Mouse (Mus musculus): ENCODE measurements around the gene Fam57b. TPM values are rescaled to one million over a fixed set of nuclear protein-coding genes. Genes with fewer than 3 reads are reported as not detected.
"Not testable (repeated sequence)": the region's sequence is repeated elsewhere in the genome, so short reads cannot be mapped to it uniquely, and the experiment has no call there.

Gene Fam57b
- total RNA-seq, 2 experiments from 2014 or later = 16.7 to 18.0 TPM

DNA sequence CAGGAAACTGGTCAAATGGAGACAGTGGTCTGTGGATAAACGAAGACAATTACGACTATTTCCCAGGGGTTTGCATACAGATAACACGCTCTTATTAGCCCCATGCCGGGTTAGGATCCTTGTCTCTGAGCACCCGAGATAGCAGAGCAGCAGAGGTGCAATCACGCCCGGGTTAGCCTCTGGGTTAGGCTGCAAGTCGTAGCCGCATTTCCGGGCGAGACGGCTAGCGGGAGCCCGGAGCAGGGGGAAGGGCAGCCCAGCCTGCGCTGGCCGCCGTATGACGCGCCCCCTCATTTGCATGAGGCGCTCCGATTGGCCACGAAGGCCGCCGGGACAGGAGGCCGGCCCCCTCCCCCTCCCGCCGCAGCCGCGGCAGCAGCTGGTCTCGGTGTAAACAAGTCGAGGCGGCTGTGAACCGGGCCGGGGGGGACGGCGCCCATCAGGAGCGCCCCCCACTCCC lies 20.8 kb upstream of the Fam57b start, which contains the start of gene Ypel3:
Gene Ypel3 (plus strand): TSS at position 358 of the 460 bp plus-strand sequence.
- DNase-seq (ENCODE audit: low spot score in 2 of 2) = peak; percentile 89 to 90

DNA sequence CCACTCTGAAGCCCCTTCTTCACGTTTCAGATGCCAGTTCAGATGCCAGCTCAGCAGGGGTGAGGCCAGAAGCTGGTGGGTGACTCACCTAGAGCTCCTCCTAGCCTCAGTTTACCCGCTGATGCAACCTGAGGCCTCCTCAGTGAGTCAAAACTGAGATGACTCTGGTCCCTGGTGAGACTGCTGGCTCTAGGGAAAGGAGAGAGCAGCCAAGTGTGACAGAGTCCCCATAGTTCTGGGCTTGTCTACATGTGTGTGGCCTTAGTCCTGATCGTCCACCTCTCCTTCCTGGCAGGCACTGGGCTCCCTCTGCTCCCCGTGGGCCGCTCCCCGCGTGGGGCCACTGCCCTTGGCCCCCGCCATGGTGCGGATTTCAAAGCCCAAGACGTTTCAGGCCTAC lies 20.0 kb upstream of the Fam57b start:
- DNase-seq (ENCODE audit: low spot score in 2 of 2) = no peak

DNA sequence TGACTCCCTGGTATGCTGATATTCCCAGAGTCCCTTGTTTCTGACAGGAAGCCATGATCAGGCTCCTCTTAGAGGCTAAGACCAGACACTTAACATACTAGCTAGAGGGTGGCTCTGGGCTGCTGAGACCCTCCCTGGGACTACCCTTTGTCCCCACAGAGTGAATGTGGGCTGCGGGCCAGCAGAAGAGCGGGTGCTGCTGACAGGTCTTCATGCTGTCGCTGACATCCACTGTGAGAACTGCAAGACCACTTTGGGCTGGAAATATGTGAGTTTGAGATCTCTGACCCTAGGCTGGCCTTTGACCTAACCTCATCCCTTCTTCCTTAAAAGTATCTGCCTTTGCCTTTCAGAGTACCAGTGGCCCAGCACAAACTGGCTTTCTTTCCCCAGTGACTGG lies 19.3 kb upstream of the Fam57b start:
- no peak for DNase-seq (ENCODE audit: low spot score in 2 of 2)

DNA sequence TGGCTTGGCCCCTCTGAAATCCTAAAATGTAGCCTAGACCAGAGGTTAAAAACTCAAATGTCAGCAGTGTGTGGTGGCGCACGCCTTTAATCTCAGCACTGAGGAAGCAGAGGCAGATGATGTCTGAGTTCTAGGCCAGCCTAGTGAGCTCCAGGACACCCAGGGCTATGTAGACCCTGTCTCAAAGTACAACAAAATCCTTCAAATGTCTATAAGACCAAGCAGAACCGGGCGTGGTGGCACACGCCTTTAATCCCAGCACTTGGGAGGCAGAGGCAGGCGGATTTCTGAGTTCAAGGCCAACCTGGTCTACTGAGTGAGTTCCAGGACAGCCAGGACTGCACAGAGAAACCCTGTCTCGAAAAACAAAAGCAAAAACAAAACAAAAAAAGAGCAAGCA lies 18.4 kb upstream of the Fam57b start:
- not testable (repeated sequence) for DNase-seq (ENCODE audit: low spot score in 2 of 2)

DNA sequence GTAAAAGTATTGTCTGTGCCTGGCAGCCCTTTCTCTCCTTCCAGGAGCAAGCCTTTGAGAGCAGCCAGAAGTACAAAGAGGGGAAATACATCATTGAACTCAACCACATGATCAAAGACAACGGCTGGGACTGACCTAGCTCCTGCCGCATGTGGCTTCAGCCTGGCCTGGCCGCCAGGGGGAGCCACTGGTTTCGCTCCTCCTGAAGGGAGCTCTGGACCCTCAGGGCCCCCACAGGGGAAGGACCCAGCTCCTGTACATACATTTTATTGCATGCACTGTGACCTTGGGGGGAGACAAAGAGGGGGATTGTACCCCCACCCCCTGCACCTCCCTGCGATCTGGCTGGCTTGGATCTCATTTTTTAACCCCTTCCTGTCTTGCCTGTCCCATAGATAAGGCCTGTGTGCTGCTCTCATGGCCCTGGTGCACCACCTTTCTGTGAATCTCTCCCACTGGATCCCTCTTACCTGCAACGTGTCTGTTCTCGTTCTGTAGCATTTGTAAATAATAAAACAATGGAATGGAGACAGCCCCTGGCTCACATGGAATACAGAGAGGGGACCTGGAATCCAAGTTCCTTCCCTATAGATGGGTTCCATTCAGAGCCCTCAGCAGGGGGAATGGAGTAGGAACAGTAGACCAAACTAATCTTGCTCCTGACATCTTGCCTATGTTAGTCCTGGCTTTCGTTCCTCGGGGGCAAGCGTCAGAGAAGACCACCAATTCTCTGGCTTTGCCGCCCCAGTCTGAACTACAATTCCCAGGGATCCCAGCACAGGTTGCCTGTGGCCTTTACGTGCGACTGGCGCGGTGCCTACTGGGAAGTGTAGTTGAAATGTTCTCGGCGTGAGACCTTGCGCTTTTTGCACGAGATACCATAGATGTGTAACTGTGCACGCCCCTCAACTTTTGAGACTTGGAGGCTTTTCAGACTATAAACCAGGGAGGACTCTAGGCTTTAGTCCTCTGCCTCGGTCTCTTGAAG lies 17.2 kb upstream of the Fam57b start:
- DNase-seq (ENCODE audit: low spot score in 2 of 2) = peak; percentile 74 to 76

DNA sequence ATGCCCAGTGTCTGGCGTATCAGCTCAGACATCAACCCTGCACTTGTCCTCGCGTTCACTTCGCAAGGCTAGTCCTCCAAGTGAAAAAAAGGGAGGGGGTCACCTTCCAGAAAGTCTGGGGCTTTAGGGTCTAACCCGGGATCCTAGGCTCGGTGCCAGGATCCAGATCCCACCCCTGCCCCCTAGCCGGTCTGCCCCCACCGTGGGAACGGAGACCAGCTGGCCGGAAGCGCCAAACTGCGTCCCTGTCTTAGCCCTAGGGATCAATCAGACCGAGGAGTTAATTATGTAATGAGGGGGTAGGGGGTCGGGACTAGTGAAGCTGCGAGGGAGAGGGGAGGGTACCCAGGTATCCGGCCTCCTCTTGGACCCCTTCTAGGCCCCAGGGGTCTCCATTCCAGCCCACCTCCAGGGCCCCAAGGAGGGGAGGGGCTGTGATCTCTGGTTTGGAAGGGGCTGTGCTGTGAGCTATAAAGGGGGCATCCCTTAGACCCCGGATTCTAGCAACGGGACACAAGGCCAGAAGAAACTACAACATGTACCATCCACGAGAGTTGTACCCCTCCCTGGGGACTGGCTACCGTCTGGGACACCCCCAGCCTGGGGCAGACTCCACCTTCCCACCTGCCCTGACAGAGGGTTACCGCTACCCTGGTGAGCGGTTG lies 16.4 kb upstream of the Fam57b start, which contains the start of gene Tbx6:
Gene Tbx6 (plus strand): TSS at position 513 of the 665 bp plus-strand sequence.
- DNase-seq (ENCODE audit: low spot score in 2 of 2) = no peak

DNA sequence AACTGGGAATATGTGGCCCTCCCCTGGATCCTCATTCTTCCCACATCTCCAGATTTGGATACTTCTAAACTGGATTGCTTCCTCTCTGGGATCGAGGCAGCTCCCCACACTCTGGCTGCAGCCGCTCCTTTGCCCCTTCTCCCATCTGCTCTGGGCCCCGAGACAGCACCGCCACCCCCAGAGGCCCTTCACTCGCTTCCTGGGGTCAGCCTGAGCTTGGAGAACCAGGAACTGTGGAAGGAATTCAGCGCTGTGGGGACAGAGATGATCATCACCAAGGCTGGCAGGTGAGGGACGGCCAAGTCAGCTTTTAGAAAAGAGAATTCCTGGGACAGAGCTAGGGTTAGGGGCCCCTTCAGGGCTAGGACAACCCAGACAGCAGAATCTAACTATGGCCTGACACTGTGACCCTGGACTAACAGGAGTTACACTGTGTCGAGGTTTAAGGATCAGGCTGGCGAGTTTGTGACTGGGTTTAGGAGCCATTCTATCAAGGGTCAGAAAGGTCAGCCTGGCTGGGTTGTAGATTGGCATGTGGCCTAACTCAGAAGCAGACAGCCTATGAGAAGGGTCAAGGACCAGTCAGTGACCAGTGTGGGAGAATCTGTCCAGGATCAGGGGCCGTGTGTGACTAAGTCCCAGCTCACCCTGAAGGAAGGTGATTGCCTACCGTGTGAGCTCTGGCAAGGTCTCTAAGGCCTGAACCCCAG lies 15.7 kb upstream of the Fam57b start:
- no peak for DNase-seq (ENCODE audit: low spot score in 2 of 2)

DNA sequence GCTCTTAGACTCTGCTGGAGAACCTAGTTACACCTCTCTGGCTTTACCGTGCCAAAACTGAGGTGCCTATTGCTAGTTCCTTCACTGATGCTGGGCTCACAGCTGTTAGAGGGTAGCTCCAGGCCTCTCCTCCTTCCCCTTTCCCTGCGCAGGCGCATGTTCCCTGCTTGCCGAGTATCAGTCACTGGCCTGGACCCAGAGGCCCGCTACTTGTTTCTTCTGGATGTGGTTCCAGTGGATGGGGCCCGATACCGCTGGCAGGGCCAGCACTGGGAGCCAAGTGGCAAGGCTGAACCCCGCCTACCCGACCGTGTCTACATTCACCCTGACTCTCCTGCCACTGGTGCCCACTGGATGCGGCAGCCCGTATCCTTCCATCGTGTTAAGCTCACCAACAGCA lies 14.8 kb upstream of the Fam57b start:
- no peak for DNase-seq (ENCODE audit: low spot score in 2 of 2)

DNA sequence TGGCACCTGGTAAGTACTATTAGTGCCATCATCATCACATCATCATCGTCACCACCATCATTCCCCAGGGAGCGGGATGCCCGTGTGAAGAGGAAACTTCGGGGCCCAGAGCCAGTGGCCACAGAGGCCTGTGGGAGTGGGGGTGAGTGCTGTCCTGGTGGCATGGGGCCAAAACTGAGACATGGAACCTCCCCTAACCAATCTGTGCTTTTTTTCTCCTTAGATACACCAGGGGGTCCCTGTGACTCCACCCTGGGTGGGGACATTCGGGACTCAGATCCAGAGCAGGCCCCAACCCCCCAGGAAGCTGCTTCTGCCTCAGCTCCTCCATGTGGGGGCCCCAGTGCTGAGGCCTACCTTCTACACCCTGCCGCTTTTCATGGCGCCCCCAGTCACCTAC lies 13.0 kb upstream of the Fam57b start:
- no peak for DNase-seq (ENCODE audit: low spot score in 2 of 2)

DNA sequence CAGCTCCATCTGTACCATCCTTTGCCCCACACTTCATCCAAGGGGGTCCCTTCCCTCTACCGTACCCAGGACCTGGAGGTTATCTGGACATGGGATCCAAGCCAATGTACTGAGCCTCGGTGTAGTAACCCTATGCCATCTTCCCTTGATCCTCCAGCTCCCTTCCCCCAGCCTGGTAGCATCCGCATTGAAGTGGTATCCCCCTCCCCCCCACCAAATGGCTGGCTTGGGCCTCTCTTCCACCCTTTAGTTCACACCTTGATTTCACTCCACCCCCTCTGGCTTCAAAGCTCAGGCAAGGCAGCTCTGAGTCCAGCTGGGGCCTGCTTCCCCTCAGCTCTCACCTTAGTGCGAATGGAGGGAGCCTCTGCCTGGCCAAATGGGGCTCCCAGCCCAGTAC lies 12.4 kb upstream of the Fam57b start:
- DNase-seq (ENCODE audit: low spot score in 2 of 2) = no peak

DNA sequence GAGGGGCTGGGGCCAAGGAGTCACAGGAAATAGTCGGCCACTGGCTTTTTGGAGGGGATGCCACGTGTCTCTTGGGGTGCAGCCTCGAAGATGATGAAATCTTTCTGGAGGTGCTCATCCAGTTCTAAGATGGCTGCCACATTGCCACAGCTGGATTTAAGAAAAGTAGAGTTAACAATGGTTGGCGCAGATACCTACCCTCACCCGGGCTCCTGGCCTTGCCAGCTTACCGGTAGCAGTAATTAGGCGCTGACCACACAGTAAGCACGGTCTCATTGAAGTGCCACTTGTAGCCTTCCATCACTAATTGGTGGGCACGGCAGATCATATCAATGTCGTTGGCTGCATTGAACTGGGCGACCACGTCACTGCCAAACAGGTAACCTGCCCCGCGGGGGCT lies 11.3 kb upstream of the Fam57b start:
- no peak for DNase-seq (ENCODE audit: low spot score in 2 of 2)

DNA sequence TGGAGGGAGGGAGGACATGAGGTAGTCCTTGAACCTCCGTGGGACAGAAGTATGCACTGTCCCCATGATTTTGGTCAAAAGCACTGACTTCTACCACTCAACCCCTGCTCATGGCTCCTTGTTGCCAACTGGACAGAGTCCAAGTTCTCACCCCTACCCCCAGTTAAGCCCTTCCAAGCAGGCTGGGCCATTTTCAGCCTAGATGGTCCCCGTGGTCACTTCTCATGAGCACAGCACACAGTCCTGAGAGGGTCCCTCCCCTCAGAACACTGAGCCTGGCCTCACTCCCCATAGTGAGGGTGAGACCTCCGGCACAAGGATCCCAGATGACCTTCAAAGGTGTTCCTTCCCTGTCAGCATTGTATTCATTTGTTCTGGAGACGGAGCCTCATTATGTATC lies 8.3 kb upstream of the Fam57b start:
- no peak for DNase-seq (ENCODE audit: low spot score in 2 of 2)

DNA sequence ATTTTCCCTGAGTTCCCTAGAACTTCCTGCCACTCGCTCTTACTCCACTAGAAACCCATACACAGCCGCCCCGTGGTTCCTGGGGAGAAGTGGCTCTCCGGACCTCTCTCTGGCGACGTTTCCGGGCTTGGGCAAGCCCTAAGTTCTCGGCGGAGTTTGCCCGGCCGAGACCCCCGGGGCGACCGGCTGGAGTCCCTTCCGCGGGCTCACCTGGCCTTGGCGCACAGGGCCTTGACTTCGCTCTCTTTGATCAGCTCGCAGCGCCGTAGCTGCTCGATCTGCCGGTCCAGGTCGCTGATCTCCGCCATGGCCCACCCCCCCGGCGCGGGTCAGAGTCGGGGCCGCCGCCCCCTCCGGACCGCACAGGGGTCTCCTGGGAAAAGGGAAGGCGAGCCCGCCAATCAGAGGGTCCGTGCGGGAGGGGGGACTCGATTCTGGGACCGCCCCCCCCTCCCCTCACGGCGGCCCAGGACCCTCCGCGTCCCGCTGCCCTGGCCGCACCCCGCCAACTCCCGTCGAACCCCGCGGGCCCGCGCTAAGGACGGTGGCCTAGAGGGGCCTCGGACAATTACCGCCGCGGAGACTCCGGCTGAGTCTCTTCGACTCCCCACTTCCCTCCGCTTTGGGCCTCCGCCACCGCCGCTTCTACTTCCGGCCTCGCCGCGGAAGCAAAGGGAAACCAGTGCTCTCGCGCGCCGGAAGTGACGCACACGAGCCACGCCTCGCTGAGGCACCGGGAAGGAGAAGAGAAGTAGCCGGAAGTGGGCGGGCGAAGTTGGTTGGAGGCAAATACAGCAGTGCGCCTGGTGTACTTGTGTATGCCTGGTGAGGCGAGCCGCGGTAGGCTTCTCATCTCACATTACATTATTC lies 5.4 kb upstream of the Fam57b start, which contains the start of gene Ppp4c:
Gene Ppp4c (minus strand): TSS at position 646 of the 870 bp plus-strand sequence.
- peak; percentile 86 to 93 for DNase-seq (ENCODE audit: low spot score in 2 of 2)

DNA sequence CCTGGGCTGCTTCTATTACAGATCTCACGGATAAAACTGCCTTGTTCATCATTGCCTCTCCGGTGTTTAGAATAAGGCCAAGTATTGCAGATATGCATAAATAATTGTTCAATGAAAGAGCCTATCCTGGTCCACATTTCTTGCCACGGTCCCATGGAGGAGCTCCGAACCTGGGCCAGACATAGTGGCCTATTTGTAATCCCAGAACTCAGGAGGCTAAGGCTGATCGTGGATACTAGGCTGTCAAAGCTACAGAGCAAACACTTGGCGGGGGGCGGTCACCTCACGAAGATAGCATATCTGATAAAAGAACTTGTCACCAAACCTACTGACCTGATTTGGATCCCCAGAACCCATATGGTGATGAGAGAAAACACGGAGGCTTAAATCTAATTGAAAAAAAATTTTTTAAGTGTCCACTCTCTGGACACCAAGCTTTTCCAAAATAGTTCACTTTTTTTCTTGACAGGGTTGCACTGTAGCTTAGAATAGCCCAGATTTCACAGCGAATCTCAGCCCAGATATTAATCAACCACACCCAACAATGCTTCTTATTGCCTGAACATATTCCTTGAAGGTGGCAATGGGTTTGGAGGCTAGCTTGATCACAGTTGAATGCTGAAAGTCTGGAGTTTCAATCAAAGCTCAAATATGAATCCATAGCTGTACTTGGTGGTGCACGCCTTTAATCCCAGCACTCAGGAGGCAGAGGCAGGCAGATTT lies 4.6 kb upstream of the Fam57b start:
- no peak for DNase-seq (ENCODE audit: low spot score in 2 of 2)

DNA sequence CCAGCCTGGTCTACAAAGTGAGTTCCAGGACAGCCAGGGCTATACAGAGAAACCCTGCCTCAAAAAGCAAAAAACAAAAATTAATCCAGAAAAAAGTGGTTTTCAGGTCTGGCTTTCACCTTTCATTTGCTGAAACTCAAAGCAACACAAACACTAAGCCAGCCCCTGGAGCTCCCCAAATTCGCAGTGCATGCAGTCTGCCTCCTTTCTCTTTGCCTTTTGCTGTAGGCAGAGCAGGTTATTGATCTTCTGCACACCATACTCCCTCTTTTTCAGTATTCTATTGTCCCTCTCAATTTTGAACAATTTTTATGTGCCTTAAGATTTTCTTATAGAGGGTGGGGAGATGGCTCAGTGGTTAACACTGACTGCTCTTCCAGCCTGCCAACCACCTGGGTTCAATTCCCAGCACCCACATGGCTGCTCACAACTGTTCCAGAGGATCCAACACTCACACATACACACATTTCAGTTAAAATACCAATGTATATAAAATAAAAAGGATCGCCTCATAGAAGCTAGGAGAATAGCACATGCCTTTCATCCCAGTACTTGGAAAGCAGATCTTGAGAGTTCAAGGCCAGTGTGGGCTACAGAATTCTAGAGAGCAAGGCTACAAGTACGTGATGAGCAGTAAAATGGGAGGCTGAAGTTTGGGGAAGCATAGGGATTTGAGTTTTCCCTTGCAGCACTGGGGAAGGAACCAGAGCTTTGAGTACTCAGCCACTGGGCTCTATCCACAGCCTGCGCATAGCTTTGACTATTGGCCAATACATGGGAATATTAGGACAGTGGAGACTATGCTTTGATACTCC lies 3.8 kb upstream of the Fam57b start:
- DNase-seq (ENCODE audit: low spot score in 2 of 2) = no peak

DNA sequence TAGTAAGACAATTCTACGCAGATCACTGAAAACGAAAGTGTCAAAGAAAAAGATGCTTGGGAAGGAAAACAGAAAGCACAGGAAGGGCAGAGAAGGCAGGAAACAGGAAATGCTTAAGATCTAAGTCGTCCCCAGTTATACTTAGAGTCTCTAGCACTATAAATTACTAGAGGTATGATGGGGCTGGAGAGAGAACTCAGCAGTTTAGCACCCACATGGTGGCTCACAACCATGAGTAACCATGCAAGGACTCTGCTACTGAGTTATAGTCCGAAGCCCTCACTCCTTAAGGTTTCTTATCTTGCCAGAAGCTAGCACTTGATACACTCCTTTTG lies 3.2 kb upstream of the Fam57b start:
- no peak for DNase-seq (ENCODE audit: low spot score in 2 of 2)

DNA sequence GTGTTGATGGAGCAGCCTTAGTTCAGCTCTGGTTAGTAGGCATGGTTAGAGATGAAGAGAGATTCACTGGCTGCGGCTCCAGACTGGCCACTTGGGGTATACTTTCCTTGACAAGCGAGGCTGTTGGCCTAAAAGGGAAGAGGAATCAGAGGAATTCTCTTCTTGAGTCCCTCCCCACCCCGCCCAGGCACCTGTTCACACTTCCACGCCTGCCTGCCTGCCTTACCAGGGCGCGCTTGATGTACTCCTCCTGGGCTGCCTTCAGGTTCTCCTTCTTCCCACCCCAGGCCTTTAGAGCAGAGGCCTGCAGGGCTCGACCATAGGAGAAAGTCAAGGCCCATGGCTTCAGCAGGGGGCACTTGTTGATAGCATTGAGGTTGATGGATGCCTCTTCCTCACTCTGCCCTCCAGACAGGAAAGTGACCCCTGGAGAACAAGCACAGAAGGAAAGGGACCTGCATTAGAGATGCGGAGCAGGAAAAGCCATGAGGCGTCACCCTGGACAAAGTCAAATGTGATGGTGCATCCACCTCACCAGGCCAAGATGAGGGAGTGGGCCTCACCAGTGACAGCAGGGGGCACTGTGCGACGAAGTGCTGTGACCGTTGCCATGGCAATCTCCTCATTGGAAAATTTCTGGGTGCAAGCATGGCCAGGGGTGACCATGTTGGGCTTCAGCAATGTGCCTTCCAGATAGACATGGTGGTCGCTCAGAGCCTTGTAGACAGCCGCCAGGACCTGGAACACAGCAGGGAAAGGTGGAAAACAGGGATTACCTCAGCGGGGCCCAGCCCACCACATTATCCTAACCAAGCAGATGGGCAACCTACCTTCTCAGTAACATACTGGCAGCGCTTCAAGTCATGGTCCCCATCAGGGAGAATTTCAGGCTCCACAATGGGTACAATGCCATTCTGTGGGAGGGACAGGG lies 1.8 kb upstream of the Fam57b start:
- no peak for DNase-seq (ENCODE audit: low spot score in 2 of 2)
